Mouse (Mus musculus): Measurements from ENCODE around the gene Pdss2.

DNA sequence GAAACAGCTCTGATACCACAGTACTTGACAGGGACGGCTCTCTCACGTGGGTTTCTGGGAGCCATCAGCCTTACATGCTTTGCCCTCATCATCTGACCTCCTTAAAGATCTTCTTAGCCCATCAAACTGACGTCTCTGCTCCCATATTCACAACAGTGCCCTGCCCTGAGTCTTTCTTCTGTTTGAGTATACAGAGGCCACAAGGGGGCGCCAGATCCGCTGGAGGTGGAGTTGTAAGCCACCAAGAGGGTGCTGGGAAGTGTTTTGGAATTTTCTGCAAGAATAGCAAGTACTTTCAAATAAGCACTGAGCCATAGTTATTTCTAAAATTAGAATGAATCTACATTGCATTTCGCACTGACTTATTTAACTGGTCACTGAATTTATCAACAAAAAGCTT, 9.4 kb upstream of the Pdss2 start:
- TF ChIP-seq CTCF (IDR thresholded peaks at IDR 0.05; ENCODE audit: low read depth, low read length): peak; percentile 68
- no peak for TF ChIP-seq POLR2A (IDR thresholded peaks at IDR 0.05; ENCODE audit: extremely low read depth, insufficient read depth, low read length)

All from liver, adult 2 months (tissue).